Mouse (Mus musculus) hindbrain, embryonic 10.5 days (tissue): ENCODE results near the gene Ppia. TPM values are rescaled to one million over a fixed set of nuclear protein-coding genes. Genes with fewer than 3 reads are reported as not detected.
"Not testable (repeated sequence)": the region's sequence is repeated elsewhere in the genome, so short reads cannot be mapped to it uniquely, and the experiment has no call there.

ENCODE experiments used
- DNase-seq: peaks from one replicate; pipeline ENCODE4 v3.0.0-alpha.2; 2017; ENCODE audit warnings: low spot score
- H3K27ac ChIP-seq: fragments of 300-500 bp; sonication (generic); 2 replicates; pipeline ENCODE4 v1.5.1; 2016; ENCODE audit warnings: mild to moderate bottlenecking, moderate library complexity
- H3K27me3 ChIP-seq: fragments of 300-500 bp; sonication (generic); 2 replicates; pipeline ENCODE4 v1.6.1; 2016; ENCODE audit warnings: mild to moderate bottlenecking; ENCODE audit not compliant: poor library complexity, insufficient read depth, severe bottlenecking
- H3K36me3 ChIP-seq: fragments of 300-500 bp; sonication (generic); 2 replicates; pipeline ENCODE4 v1.6.1; 2016; ENCODE audit warnings: mild to moderate bottlenecking, moderate library complexity
- H3K4me1 ChIP-seq: fragments of 300-500 bp; sonication (generic); replicated peaks from 2 replicates; pipeline ENCODE4 v1.6.1; 2016; ENCODE audit warnings: mild to moderate bottlenecking
- H3K4me3 ChIP-seq: fragments of 300-500 bp; sonication (generic); 2 replicates; pipeline ENCODE4 v1.5.1; 2016; ENCODE audit warnings: mild to moderate bottlenecking, moderate library complexity
- H3K9me3 ChIP-seq: fragments of 300-500 bp; sonication (generic); 2 replicates; pipeline ENCODE4 v1.6.1; 2016; ENCODE audit warnings: mild to moderate bottlenecking, moderate library complexity
- WGBS: fragments of 180-500 bp; shearing (Covaris S2); methylation state at CpG from one replicate; pipeline ENCODE4 v1.1.7; 2016; 5-methylcytosine and 5-hydroxymethylcytosine counted together
- polyA plus RNA-seq: library from polyadenylated mRNA; unstranded; fragments of >200 nt; fragmentation: Nextera tagmentation; extraction: Ambion mirVana; gene quantifications from 2 replicates; pipeline ENCODE4 v1.2.1, GENCODE M21; 2016

The Ppia gene
- polyA plus RNA-seq, 1 experiment from 2014 or later: 5,657 TPM

GRCm38 (mm10) chr11:6410050-6410602, 5.1 kb upstream of the Ppia start:
- no peak overlapping the region for H3K4me3 ChIP-seq
- no peaks in the 10 kb centered on the region for H3K27me3 ChIP-seq
- peaks cover 31% of the 10 kb centered on the region for H3K4me1 ChIP-seq
- H3K27ac ChIP-seq: peak overlapping the region; percentile 53; the same call in 1 of the 2 replicates
- WGBS: 51% methylated on average over 5 of the region's 5 CpGs
- H3K36me3 ChIP-seq: peaks cover 17% of the 10 kb centered on the region
- DNase-seq: no peak
- no peaks in the 10 kb centered on the region for H3K9me3 ChIP-seq

- Histone ChIP-seq H3K4me1 (peaks cover 28% of the 10 kb centered on the region), H3K36me3 (peaks cover 11% of the 10 kb centered on the region)
- 86% methylated on average over 5 of the region's 5 CpGs for WGBS
- H3K27me3 ChIP-seq, H3K4me3 ChIP-seq, DNase-seq, H3K9me3 ChIP-seq, H3K27ac ChIP-seq: not testable (repeated sequence)
These were observed 4.5 kb upstream of the Ppia start for GRCm38 (mm10) chr11:6410755-6411154.

GRCm38 (mm10) chr11:6411684-6412083, 3.6 kb upstream of the Ppia start:
- DNase-seq: peak; percentile 84
- no peaks in the 10 kb centered on the region for H3K9me3 ChIP-seq
- no peak overlapping the region for H3K27ac ChIP-seq
- H3K36me3 ChIP-seq: peaks cover 4% of the 10 kb centered on the region
- 12% methylated on average over 5 of the region's 5 CpGs for WGBS
- H3K4me3 ChIP-seq: no peak overlapping the region
- H3K27me3 ChIP-seq: no peaks in the 10 kb centered on the region
- H3K4me1 ChIP-seq: peaks cover 19% of the 10 kb centered on the region

GRCm38 (mm10) chr11:6413264-6413663, 2.0 kb upstream of the Ppia start:
- Histone ChIP-seq H3K9me3 (no peaks in the 10 kb centered on the region), H3K4me3 (no peak overlapping the region), H3K36me3 (peaks cover 18% of the 10 kb centered on the region), H3K27ac (no peak overlapping the region), H3K27me3 (no peaks in the 10 kb centered on the region), H3K4me1 (peaks cover 28% of the 10 kb centered on the region)
- DNase-seq: no peak
- WGBS: 94% methylated on average over 12 of the region's 12 CpGs

- peak; percentile 99 for DNase-seq
- peak overlapping the region; percentile 99 for H3K27ac ChIP-seq
- WGBS: under 1% methylated on average over 102 of the region's 102 CpGs
- no peaks in the 10 kb centered on the region for H3K27me3 ChIP-seq
- peaks cover 29% of the 10 kb centered on the region for H3K4me1 ChIP-seq
- H3K36me3 ChIP-seq: peaks cover 42% of the 10 kb centered on the region
- peak overlapping the region; percentile 98 for H3K4me3 ChIP-seq
- H3K9me3 ChIP-seq: no peaks in the 10 kb centered on the region
These were observed 535 bp downstream of the Ppia start for GRCm38 (mm10) chr11:6415551-6416404.

GRCm38 (mm10) chr11:6416405-6417034, 1.3 kb downstream of the Ppia start:
- peaks cover 49% of the 10 kb centered on the region for H3K36me3 ChIP-seq
- no peaks in the 10 kb centered on the region for H3K9me3 ChIP-seq
- H3K4me1 ChIP-seq: peaks cover 29% of the 10 kb centered on the region
- peak; percentile 74 for DNase-seq
- H3K4me3 ChIP-seq: peak overlapping the region; percentile 98
- H3K27me3 ChIP-seq: no peaks in the 10 kb centered on the region
- 2% methylated on average over 30 of the region's 30 CpGs for WGBS
- H3K27ac ChIP-seq: peak overlapping the region; percentile 99

- WGBS: 49% methylated on average over 2 of the region's 2 CpGs
- no peaks in the 10 kb centered on the region for H3K9me3 ChIP-seq
- H3K27ac ChIP-seq: peak overlapping the region; percentile 99; the same call in 1 of the 2 replicates
- peaks cover 54% of the 10 kb centered on the region for H3K36me3 ChIP-seq
- no peaks in the 10 kb centered on the region for H3K27me3 ChIP-seq
- peak overlapping the region; percentile 98 for H3K4me3 ChIP-seq
- DNase-seq: no peak
- peaks cover 29% of the 10 kb centered on the region for H3K4me1 ChIP-seq
These were observed 1.8 kb downstream of the Ppia start for GRCm38 (mm10) chr11:6417069-6417468.

- DNase-seq: no peak
- H3K27me3 ChIP-seq: no peaks in the 10 kb centered on the region
- H3K36me3 ChIP-seq: peaks cover 58% of the 10 kb centered on the region
- H3K9me3 ChIP-seq: no peaks in the 10 kb centered on the region
- H3K4me1 ChIP-seq: peaks cover 29% of the 10 kb centered on the region
- peak overlapping the region; percentile 98 for H3K4me3 ChIP-seq
- H3K27ac ChIP-seq: no peak overlapping the region
These were observed 2.2 kb downstream of the Ppia start for GRCm38 (mm10) chr11:6417490-6417889.

GRCm38 (mm10) chr11:6418751-6419150, 3.5 kb downstream of the Ppia start:
- H3K27me3 ChIP-seq: no peaks in the 10 kb centered on the region
- WGBS: 89% methylated on average over 5 of the region's 5 CpGs
- peaks cover 71% of the 10 kb centered on the region for H3K36me3 ChIP-seq
- H3K27ac ChIP-seq: no peak overlapping the region
- H3K4me3 ChIP-seq: peak overlapping the region; percentile 98
- DNase-seq: no peak
- no peaks in the 10 kb centered on the region for H3K9me3 ChIP-seq
- H3K4me1 ChIP-seq: peaks cover 29% of the 10 kb centered on the region

GRCm38 (mm10) chr11:6419156-6419555, 3.9 kb downstream of the Ppia start:
- Histone ChIP-seq H3K36me3 (peaks cover 75% of the 10 kb centered on the region), H3K4me1 (peaks cover 29% of the 10 kb centered on the region)
- WGBS: 74% methylated on average over 4 of the region's 4 CpGs
- not testable (repeated sequence) for H3K27ac ChIP-seq, DNase-seq, H3K4me3 ChIP-seq, H3K27me3 ChIP-seq, H3K9me3 ChIP-seq

- H3K27ac ChIP-seq: no peak overlapping the region
These were observed 5.0 kb downstream of the Ppia start for GRCm38 (mm10) chr11:6420283-6420703.

GRCm38 (mm10) chr11:6420722-6421350, 5.6 kb downstream of the Ppia start:
- no peak overlapping the region for H3K27ac ChIP-seq
- no peaks in the 10 kb centered on the region for H3K27me3 ChIP-seq
- H3K4me3 ChIP-seq: no peak overlapping the region
- 76% methylated on average over 2 of the region's 2 CpGs for WGBS
- H3K9me3 ChIP-seq: no peaks in the 10 kb centered on the region
- peaks cover 88% of the 10 kb centered on the region for H3K36me3 ChIP-seq
- H3K4me1 ChIP-seq: peaks cover 17% of the 10 kb centered on the region
- DNase-seq: no peak

More at GRCm38 (mm10) chr11:6420283-6420703, 5.0 kb downstream of the Ppia start:
- H3K4me3 ChIP-seq: no peak overlapping the region
- DNase-seq: no peak
- no peaks in the 10 kb centered on the region for H3K27me3 ChIP-seq
- no peaks in the 10 kb centered on the region for H3K9me3 ChIP-seq
- peaks cover 19% of the 10 kb centered on the region for H3K4me1 ChIP-seq
- WGBS: 30% methylated on average over 1 of the region's 1 CpGs
- H3K36me3 ChIP-seq: peaks cover 85% of the 10 kb centered on the region
